34 mouse cellular contexts compared by ENCODE assay signal in the genomic region with DNA sequence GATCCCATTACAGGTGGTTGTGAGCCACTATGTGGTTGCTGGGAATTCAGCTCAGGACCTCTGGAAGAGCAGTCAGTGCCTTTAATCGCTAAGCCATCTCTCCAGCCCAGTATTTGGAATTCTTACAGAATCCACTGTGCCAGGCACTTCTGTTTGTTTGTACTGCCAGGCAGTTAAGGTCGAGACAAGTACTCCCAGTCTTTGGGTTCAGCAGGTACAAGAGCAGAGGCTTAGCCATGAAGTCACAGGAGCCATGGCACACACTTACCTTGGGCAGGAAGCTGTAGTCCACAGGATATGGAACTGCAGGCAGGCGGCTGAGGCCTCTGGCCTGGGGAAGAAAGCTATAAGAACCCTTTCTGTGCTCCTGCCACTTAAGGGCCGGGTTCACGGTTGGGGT. TPM values are rescaled to one million over a fixed set of nuclear protein-coding genes. Genes with fewer than 3 reads are reported as not detected.
DNase-seq lines count a peak whose midpoint lies in the region; ATAC-seq and TF ChIP-seq lines count a peak whose summit lies in the region.
"Had no signal": no experiment of that assay in that cellular context is flagged by ENCODE, and none has a peak within 500 bp of the region (broad histone marks: within the 10 kb centered on the region; RNA-seq: fewer than 3 reads in every experiment).

No protein-coding gene starts in this region.

- no peak for TF ChIP-seq POLR2A in kidney, adult 2 months (IDR thresholded peaks at IDR 0.05; ENCODE audit: low read depth, low read length)

- 0 out of 2 replicates have a peak, but pooled peaks have one; percentile 43 for TF ChIP-seq EP300 in lung, postnatal 0 days (IDR thresholded peaks at IDR 0.05)

- WGBS in kidney, adult 2 months: 61% methylated on average over 5 of the region's 5 CpGs
- 82% methylated on average over 5 of the region's 5 CpGs for WGBS in kidney, embryonic 15.5 days
- 84% methylated on average over 5 of the region's 5 CpGs for WGBS in neural tube, embryonic 13.5 days
- whole genome bisulfite sequencing in neural tube, embryonic 15.5 days: 83% methylated on average over 5 of the region's 5 CpGs
- 50% methylated on average over 5 of the region's 5 CpGs for WGBS in lung, postnatal 0 days

- ATAC-seq in kidney, embryonic 15.5 days (replicated peaks; ENCODE audit: low FRiP score): no peak
- ATAC-seq in neural tube, embryonic 13.5 days (ENCODE audit: low read depth): no peak
- ATAC-seq in neural tube, embryonic 15.5 days (ENCODE audit: low FRiP score): no peak
- peak; percentile 88 for ATAC-seq in lung, postnatal 0 days
- ATAC-seq: forebrain, postnatal 0 days; Patski had no signal

- H3K9me3 ChIP-seq in kidney, embryonic 15.5 days (replicated peaks): no peaks in the 10 kb centered on the region
- no peaks in the 10 kb centered on the region for H3K9me3 ChIP-seq in neural tube, embryonic 13.5 days
- no peaks in the 10 kb centered on the region for H3K9me3 ChIP-seq in neural tube, embryonic 15.5 days (replicated peaks)
- no peaks in the 10 kb centered on the region for H3K9me3 ChIP-seq in lung, postnatal 0 days (ENCODE audit: low read length)
- H3K9me3 ChIP-seq: embryonic facial prominence, embryonic 10.5 days; embryonic facial prominence, embryonic 15.5 days; forebrain, embryonic 12.5 days; heart, embryonic 10.5 days; hindbrain, embryonic 13.5 days; midbrain, embryonic 12.5 days had no signal

- H3K27me3 ChIP-seq in kidney, adult 2 months (replicated peaks; ENCODE audit: control insufficient read depth, insufficient read depth, low read length): no peaks in the 10 kb centered on the region
- H3K27me3 ChIP-seq in kidney, embryonic 15.5 days: no peaks in the 10 kb centered on the region
- H3K27me3 ChIP-seq in neural tube, embryonic 13.5 days: no peaks in the 10 kb centered on the region
- no peaks in the 10 kb centered on the region for H3K27me3 ChIP-seq in neural tube, embryonic 15.5 days (replicated peaks)
- no peaks in the 10 kb centered on the region for H3K27me3 ChIP-seq in lung, postnatal 0 days (replicated peaks; ENCODE audit: insufficient read depth, low read length)
- H3K27me3 ChIP-seq: embryonic facial prominence, embryonic 15.5 days; forebrain, embryonic 12.5 days; hindbrain, embryonic 13.5 days; midbrain, embryonic 12.5 days; Patski had no signal

- no peak overlapping the region for H3K4me2 ChIP-seq in kidney, embryonic 15.5 days
- no peak overlapping the region for H3K4me2 ChIP-seq in neural tube, embryonic 13.5 days
- H3K4me2 ChIP-seq in neural tube, embryonic 15.5 days: no peak overlapping the region
- H3K4me2 ChIP-seq in lung, postnatal 0 days (replicated peaks; ENCODE audit: low read depth, low read length): 0 out of 2 replicates have a peak overlapping the region, but pooled peaks have one; percentile 14
- H3K4me2 ChIP-seq: embryonic facial prominence, embryonic 15.5 days; forebrain, embryonic 12.5 days; hindbrain, embryonic 13.5 days; midbrain, embryonic 12.5 days had no signal

- peaks cover 4% of the 10 kb centered on the region for H3K4me1 ChIP-seq in kidney, adult 2 months (ENCODE audit: control insufficient read depth, insufficient read depth, low read length)
- H3K4me1 ChIP-seq in kidney, embryonic 15.5 days: peaks cover 42% of the 10 kb centered on the region
- H3K4me1 ChIP-seq in neural tube, embryonic 13.5 days (replicated peaks): peaks cover 39% of the 10 kb centered on the region
- H3K4me1 ChIP-seq in neural tube, embryonic 15.5 days: peaks cover 36% of the 10 kb centered on the region
- H3K4me1 ChIP-seq in lung, postnatal 0 days (ENCODE audit: insufficient read depth, low read depth, low read length): peaks cover 33% of the 10 kb centered on the region

- H3K36me3 ChIP-seq in kidney, adult 2 months (ENCODE audit: control insufficient read depth, insufficient read depth, low read length): no peaks in the 10 kb centered on the region
- no peaks in the 10 kb centered on the region for H3K36me3 ChIP-seq in kidney, embryonic 15.5 days
- H3K36me3 ChIP-seq in neural tube, embryonic 13.5 days: no peaks in the 10 kb centered on the region
- H3K36me3 ChIP-seq in neural tube, embryonic 15.5 days: no peaks in the 10 kb centered on the region
- no peaks in the 10 kb centered on the region for H3K36me3 ChIP-seq in lung, postnatal 0 days (ENCODE audit: insufficient read depth, low read length)
- H3K36me3 ChIP-seq: embryonic facial prominence, embryonic 10.5 days; embryonic facial prominence, embryonic 15.5 days; hindbrain, embryonic 13.5 days; midbrain, embryonic 12.5 days had no signal

- DNase-seq in kidney, adult 2 months: peak; percentile 38
- DNase-seq in lung, postnatal 0 days (ENCODE audit: low spot score): peak; percentile 78
- DNase-seq in gastrocnemius, adult 8-10 months (ENCODE audit: low spot score in 2 of 2): no peak
- DNase-seq in urinary bladder, postnatal 10 days (ENCODE audit: low spot score): no peak
- DNase-seq: adrenal gland, postnatal 10 days; cerebellum, adult 8-10 months; cerebellum, postnatal 25 days; forebrain, postnatal 0 days; gastrocnemius, postnatal 14 days; heart, adult 11 months; heart, postnatal 4 days; kidney, adult 8-10 months; kidney, postnatal 10 days; layer of hippocampus, postnatal 36 days; left cerebral cortex, postnatal 4 days; retina, postnatal 1 day; right cerebral cortex, postnatal 14 days; thymus, postnatal 25 days had no signal

- H3K4me3 ChIP-seq in kidney, adult 2 months (ENCODE audit: insufficient read depth, low read depth, low read length): no peak overlapping the region
- H3K4me3 ChIP-seq in kidney, embryonic 15.5 days (replicated peaks): no peak overlapping the region
- no peak overlapping the region for H3K4me3 ChIP-seq in neural tube, embryonic 13.5 days
- H3K4me3 ChIP-seq in neural tube, embryonic 15.5 days (replicated peaks): no peak overlapping the region
- no peak overlapping the region for H3K4me3 ChIP-seq in lung, postnatal 0 days (ENCODE audit: low read depth, low read length)
- H3K4me3 ChIP-seq: embryonic facial prominence, embryonic 10.5 days; embryonic facial prominence, embryonic 15.5 days; forebrain, embryonic 12.5 days; heart, embryonic 10.5 days; hindbrain, embryonic 13.5 days; midbrain, embryonic 12.5 days had no signal

- TF ChIP-seq CTCF in kidney, adult 2 months (conservative IDR thresholded peaks at IDR 0.05; ENCODE audit: insufficient read depth, insufficient read length, low read depth, low read length): no peak
- no peak for TF ChIP-seq CTCF in lung, postnatal 0 days (IDR thresholded peaks at IDR 0.05)

- no peak overlapping the region for H3K9ac ChIP-seq in kidney, embryonic 15.5 days
- 0 out of 2 replicates have a peak overlapping the region, but pooled peaks have one; percentile 22 for H3K9ac ChIP-seq in neural tube, embryonic 13.5 days
- no peak overlapping the region for H3K9ac ChIP-seq in neural tube, embryonic 15.5 days (replicated peaks)
- no peak overlapping the region for H3K9ac ChIP-seq in lung, postnatal 0 days (replicated peaks; ENCODE audit: low read depth)
- H3K9ac ChIP-seq: embryonic facial prominence, embryonic 15.5 days; forebrain, embryonic 12.5 days; forebrain, postnatal 0 days; hindbrain, embryonic 13.5 days; liver, embryonic 14.5 days; midbrain, embryonic 12.5 days had no signal

- H3K27ac ChIP-seq in kidney, adult 2 months (ENCODE audit: insufficient read depth, low read depth, low read length): no peak overlapping the region
- no peak overlapping the region for H3K27ac ChIP-seq in kidney, embryonic 15.5 days
- H3K27ac ChIP-seq in neural tube, embryonic 13.5 days (replicated peaks): no peak overlapping the region
- no peak overlapping the region for H3K27ac ChIP-seq in neural tube, embryonic 15.5 days (replicated peaks)
- H3K27ac ChIP-seq in lung, postnatal 0 days (ENCODE audit: low read length): peak overlapping the region; percentile 84
- H3K27ac ChIP-seq: embryonic facial prominence, embryonic 10.5 days; embryonic facial prominence, embryonic 15.5 days; forebrain, embryonic 12.5 days; heart, embryonic 10.5 days; hindbrain, embryonic 13.5 days; liver, embryonic 14.5 days; midbrain, embryonic 12.5 days had no signal

RNA-seq across cellular contexts. Expression of gene Stard3, which starts 5.6 kb away (rescaled TPM):
- 59.1 and 74.9 TPM in 2 replicates for polyA plus RNA-seq in kidney, adult 2 months (2012; rRNA removed)
- polyA plus RNA-seq in kidney, embryonic 15.5 days (2015; fragmentation: Nextera tagmentation; extraction: Ambion mirVana): 46.4 and 53.1 TPM in 2 replicates
- polyA plus RNA-seq in neural tube, embryonic 13.5 days (2015; fragmentation: Nextera tagmentation; extraction: Ambion mirVana): 39.7 and 41.1 TPM in 2 replicates
- polyA plus RNA-seq in neural tube, embryonic 15.5 days (2015; fragmentation: Nextera tagmentation; extraction: Ambion mirVana): 31.6 and 37.6 TPM in 2 replicates
- polyA plus RNA-seq in lung, postnatal 0 days (2015; fragmentation: Nextera tagmentation; extraction: Ambion mirVana): 69.9 and 73.1 TPM in 2 replicates
- total RNA-seq in gastrocnemius, adult 8-10 months (2022): 10 to 100 TPM; 12.0 to 18.2 (median 13.9) TPM

RNA-seq across cellular contexts. Expression of gene Ppp1r1b, which starts 15.6 kb away (rescaled TPM):
- 84.7 and 94.6 TPM in 2 replicates for polyA plus RNA-seq in kidney, adult 2 months (2012; rRNA removed)
- polyA plus RNA-seq in kidney, embryonic 15.5 days (2015; fragmentation: Nextera tagmentation; extraction: Ambion mirVana): 2.8 and 6.8 TPM in 2 replicates
- 1.7 and 2.1 TPM in 2 replicates for polyA plus RNA-seq in neural tube, embryonic 13.5 days (2015; fragmentation: Nextera tagmentation; extraction: Ambion mirVana)
- 2.5 and 3.7 TPM in 2 replicates for polyA plus RNA-seq in neural tube, embryonic 15.5 days (2015; fragmentation: Nextera tagmentation; extraction: Ambion mirVana)
- polyA plus RNA-seq in lung, postnatal 0 days (2015; fragmentation: Nextera tagmentation; extraction: Ambion mirVana): 11.8 and 18.6 TPM in 2 replicates
- total RNA-seq in gastrocnemius, adult 8-10 months (2022): under 1 TPM in 3 of 4 experiments, not detected in 1; 0.27 to 0.90 (median 0.44) TPM

RNA-seq across cellular contexts. Expression of gene Tcap, which starts 19.8 kb away (rescaled TPM):
- polyA plus RNA-seq in kidney, adult 2 months (2012; rRNA removed): 0.56 and 33.0 TPM in 2 replicates
- polyA plus RNA-seq in kidney, embryonic 15.5 days (2015; fragmentation: Nextera tagmentation; extraction: Ambion mirVana): 2.5 and 3.5 TPM in 2 replicates
- polyA plus RNA-seq in neural tube, embryonic 13.5 days (2015; fragmentation: Nextera tagmentation; extraction: Ambion mirVana): 0.42 and 2.1 TPM in 2 replicates
- 1.4 and 1.7 TPM in 2 replicates for polyA plus RNA-seq in neural tube, embryonic 15.5 days (2015; fragmentation: Nextera tagmentation; extraction: Ambion mirVana)
- polyA plus RNA-seq in lung, postnatal 0 days (2015; fragmentation: Nextera tagmentation; extraction: Ambion mirVana): 5.8 and 6.4 TPM in 2 replicates
- 1,000 to 10,000 TPM; 3,817 to 5,138 (median 4,616) TPM for total RNA-seq in gastrocnemius, adult 8-10 months (2022)
- total RNA-seq: forebrain, postnatal 0 days; MEL had no signal
- polyA plus RNA-seq: embryonic facial prominence, embryonic 10.5 days; forebrain, postnatal 0 days; Patski had no signal

RNA-seq across cellular contexts. Expression of gene Pnmt, which starts 22.4 kb away (rescaled TPM):
- not detected in 2 replicates for polyA plus RNA-seq in kidney, adult 2 months (2012; rRNA removed)
- polyA plus RNA-seq in kidney, embryonic 15.5 days (2015; fragmentation: Nextera tagmentation; extraction: Ambion mirVana): 2.7 and 3.8 TPM in 2 replicates
- polyA plus RNA-seq in neural tube, embryonic 13.5 days (2015; fragmentation: Nextera tagmentation; extraction: Ambion mirVana): 0.73 and 0.79 TPM in 2 replicates
- polyA plus RNA-seq in neural tube, embryonic 15.5 days (2015; fragmentation: Nextera tagmentation; extraction: Ambion mirVana): 2.2 and 2.9 TPM in 2 replicates
- polyA plus RNA-seq in lung, postnatal 0 days (2015; fragmentation: Nextera tagmentation; extraction: Ambion mirVana): 0.12 TPM in 1 of 2 replicates, not detected in the other
- 1 to 10 TPM; 2.7 to 6.6 (median 3.8) TPM for total RNA-seq in gastrocnemius, adult 8-10 months (2022)
- total RNA-seq: heart, postnatal 4 days; layer of hippocampus, postnatal 36 days; MEL had no signal
- polyA plus RNA-seq: large intestine, adult 2 months; liver, embryonic 14.5 days; Patski; small intestine, adult 2 months; stomach, embryonic 14.5 days had no signal

RNA-seq across cellular contexts. Expression of gene Neurod2, which starts 34.4 kb away (rescaled TPM):
- polyA plus RNA-seq in kidney, adult 2 months (2012; rRNA removed): not detected in 2 replicates
- polyA plus RNA-seq in kidney, embryonic 15.5 days (2015; fragmentation: Nextera tagmentation; extraction: Ambion mirVana): not detected in 2 replicates
- polyA plus RNA-seq in neural tube, embryonic 13.5 days (2015; fragmentation: Nextera tagmentation; extraction: Ambion mirVana): 26.4 and 27.0 TPM in 2 replicates
- polyA plus RNA-seq in neural tube, embryonic 15.5 days (2015; fragmentation: Nextera tagmentation; extraction: Ambion mirVana): 13.7 and 16.3 TPM in 2 replicates
- polyA plus RNA-seq in lung, postnatal 0 days (2015; fragmentation: Nextera tagmentation; extraction: Ambion mirVana): not detected in 2 replicates
- not detected for total RNA-seq in gastrocnemius, adult 8-10 months (2022)
- total RNA-seq: adrenal gland, postnatal 10 days; gastrocnemius, postnatal 14 days; heart, postnatal 4 days; MEL had no signal
- polyA plus RNA-seq: embryonic facial prominence, embryonic 10.5 days; heart, embryonic 10.5 days; heart, embryonic 16.5 days; large intestine, adult 2 months; liver, embryonic 14.5 days; Patski; stomach, embryonic 14.5 days had no signal

Comparison
In these comparisons a context has a peak if more than half of its experiments do, and no peak if none do; other contexts are left out.
1. DNase-seq: peak in kidney, adult 2 months (single experiment) and lung, postnatal 0 days (single experiment); none in gastrocnemius, adult 8-10 months (0 of 2) and urinary bladder, postnatal 10 days (single experiment).